Comparison of ENCODE assay signal across 8 mouse cellular contexts in genomic region chr7:16404315-16405072, GRCm38 (mm10). TPM values are rescaled to one million over a fixed set of nuclear protein-coding genes. Genes with fewer than 3 reads are reported as not detected.
A peak's percentile ranks its signal among the peaks of the same experiment; 100 is the strongest.
DNase-seq lines count a peak whose midpoint lies in the region; ATAC-seq lines count a peak whose summit lies in the region.

No protein-coding gene starts in this region.

- DNase-seq in cerebellum, adult 9-11 months: peak; percentile 39
- DNase-seq in cerebellum, postnatal 4 days (ENCODE audit: low spot score in 2 of 2): no peak
- peak; percentile 21 for DNase-seq in thymus, postnatal 25 days
- DNase-seq in thymus, postnatal 0 days (ENCODE audit: low spot score): no peak
- no peak for DNase-seq in limb, embryonic 10.5 days (ENCODE audit: low spot score)
- no peak for DNase-seq in left cerebral cortex, postnatal 10 days (ENCODE audit: extremely low spot score in 1 of 2, low spot score in 2 of 2)

- H3K4me1 ChIP-seq in limb, embryonic 10.5 days: peaks cover 38% of the 10 kb centered on the region
- H3K4me1 ChIP-seq in neural tube, embryonic 13.5 days (replicated peaks): peaks cover 37% of the 10 kb centered on the region

- peaks cover 45% of the 10 kb centered on the region for H3K36me3 ChIP-seq in limb, embryonic 10.5 days
- no peaks in the 10 kb centered on the region for H3K36me3 ChIP-seq in neural tube, embryonic 13.5 days

- peak overlapping the region; percentile 77 for H3K4me2 ChIP-seq in neural tube, embryonic 13.5 days

- ATAC-seq in neural tube, embryonic 13.5 days (ENCODE audit: low read depth): no peak
- no peak for ATAC-seq in activated CD4-positive, CD25-positive, alpha-beta regulatory T cell, adult 4 months

- intact Hi-C loops in left cerebral cortex, postnatal 10 days (cut with DNase I): loop anchor here (5.0 to 10.0 kb wide), 2 partner anchors 208 to 330 kb away; partner anchors contain the start of genes Ap2s1 and Arhgap35

- no peaks in the 10 kb centered on the region for H3K27me3 ChIP-seq in limb, embryonic 10.5 days (ENCODE audit: low read depth, poor library complexity, severe bottlenecking)
- H3K27me3 ChIP-seq in neural tube, embryonic 13.5 days: no peaks in the 10 kb centered on the region

- H3K27ac ChIP-seq in limb, embryonic 10.5 days: peak overlapping the region; percentile 64
- H3K27ac ChIP-seq in neural tube, embryonic 13.5 days (replicated peaks): peak overlapping the region; percentile 81

- WGBS in limb, embryonic 10.5 days: 91% methylated on average over 3 of the region's 3 CpGs
- WGBS in neural tube, embryonic 13.5 days: 79% methylated on average over 3 of the region's 3 CpGs

- H3K4me3 ChIP-seq in limb, embryonic 10.5 days: peak overlapping the region; percentile 8; the same call in 1 of the 2 replicates
- peak overlapping the region; percentile 10; the same call in 1 of the 2 replicates for H3K4me3 ChIP-seq in neural tube, embryonic 13.5 days

- H3K9me3 ChIP-seq in limb, embryonic 10.5 days (replicated peaks): no peaks in the 10 kb centered on the region
- no peaks in the 10 kb centered on the region for H3K9me3 ChIP-seq in neural tube, embryonic 13.5 days

- peak overlapping the region; percentile 61 for H3K9ac ChIP-seq in neural tube, embryonic 13.5 days

RNA-seq across cellular contexts. Expression of gene Zc3h4, which starts 3.8 kb away (rescaled TPM):
- polyA plus RNA-seq in thymus, postnatal 0 days (2015; fragmentation: Nextera tagmentation; extraction: Ambion mirVana): 12.2 and 15.9 TPM in 2 replicates
- 22.9 and 24.6 TPM in 2 replicates for polyA plus RNA-seq in limb, embryonic 10.5 days (2016; fragmentation: Nextera tagmentation; extraction: Ambion mirVana)
- 16.8 and 19.9 TPM in 2 replicates for polyA plus RNA-seq in neural tube, embryonic 13.5 days (2015; fragmentation: Nextera tagmentation; extraction: Ambion mirVana)
- 10 to 100 TPM; 54.3 to 57.2 TPM for total RNA-seq in left cerebral cortex, postnatal 10 days (2021)
- 10 to 100 TPM; 14.0 to 16.1 TPM for polyA plus RNA-seq in activated CD4-positive, CD25-positive, alpha-beta regulatory T cell, adult 4 months (2017; shearing (Covaris generic))

RNA-seq across cellular contexts. Expression of gene Sae1, which starts 16.9 kb away (rescaled TPM):
- 246 and 259 TPM in 2 replicates for polyA plus RNA-seq in thymus, postnatal 0 days (2015; fragmentation: Nextera tagmentation; extraction: Ambion mirVana)
- polyA plus RNA-seq in limb, embryonic 10.5 days (2016; fragmentation: Nextera tagmentation; extraction: Ambion mirVana): 483 and 484 TPM in 2 replicates
- polyA plus RNA-seq in neural tube, embryonic 13.5 days (2015; fragmentation: Nextera tagmentation; extraction: Ambion mirVana): 264 and 281 TPM in 2 replicates
- 100 to 1,000 TPM; 114 to 118 TPM for total RNA-seq in left cerebral cortex, postnatal 10 days (2021)
- polyA plus RNA-seq in activated CD4-positive, CD25-positive, alpha-beta regulatory T cell, adult 4 months (2017; shearing (Covaris generic)): 100 to 1,000 TPM in 1 of 2 experiments, 10 to 100 TPM in 1; 75.9 to 106 TPM

RNA-seq across cellular contexts. Expression of gene Tmem160, which starts 48.1 kb away (rescaled TPM):
- polyA plus RNA-seq in thymus, postnatal 0 days (2015; fragmentation: Nextera tagmentation; extraction: Ambion mirVana): 148 and 149 TPM in 2 replicates
- polyA plus RNA-seq in limb, embryonic 10.5 days (2016; fragmentation: Nextera tagmentation; extraction: Ambion mirVana): 74.8 and 86.2 TPM in 2 replicates
- 54.6 and 59.0 TPM in 2 replicates for polyA plus RNA-seq in neural tube, embryonic 13.5 days (2015; fragmentation: Nextera tagmentation; extraction: Ambion mirVana)
- total RNA-seq in left cerebral cortex, postnatal 10 days (2021): 10 to 100 TPM; 96.3 to 98.3 TPM
- 1 to 10 TPM; 5.7 to 9.2 TPM for polyA plus RNA-seq in activated CD4-positive, CD25-positive, alpha-beta regulatory T cell, adult 4 months (2017; shearing (Covaris generic))

Comparison
In these comparisons a context has a peak if more than half of its experiments do, and no peak if none do; other contexts are left out.
1. DNase-seq: peak in cerebellum, adult 9-11 months (single experiment) and thymus, postnatal 25 days (single experiment); none in cerebellum, postnatal 4 days (0 of 2), thymus, postnatal 0 days (single experiment), limb, embryonic 10.5 days (single experiment) and left cerebral cortex, postnatal 10 days (0 of 2).